Mouse (Mus musculus) mature B cell (primary cell): ENCODE results near the gene Stk19.
"Not testable (repeated sequence)": the region's sequence is repeated elsewhere in the genome, so short reads cannot be mapped to it uniquely, and the experiment has no call there.

Experiments used
- in situ Hi-C: fragments of 300-500 bp; cut with MboI; formaldehyde crosslinking; loops from 2 replicates; pipeline ENCODE4 v1.14.3; 2019

Stk19 gene

GRCm38 (mm10) chr17:34797211-34797995, 39.3 kb downstream of the Stk19 start:
- in situ Hi-C loops = not testable (repeated sequence)

- in situ Hi-C loops = no loop called here
Measured at GRCm38 (mm10) chr17:34796311-34797140, 40.2 kb downstream of the Stk19 start.

GRCm38 (mm10) chr17:34795633-34796032, 41.1 kb downstream of the Stk19 start:
- in situ Hi-C loops = no loop called here

- in situ Hi-C loops = no loop called here
Measured at GRCm38 (mm10) chr17:34795016-34795415, 41.7 kb downstream of the Stk19 start.

- in situ Hi-C loops = no loop called here
Measured at GRCm38 (mm10) chr17:34777680-34778325, 58.9 kb downstream of the Stk19 start.
